Mouse (Mus musculus) hindbrain, embryonic 16.5 days (tissue): ENCODE measurements at regions not wholly inside any gene's neighbourhood (a gene's known extent, or its start where the extent isn't known, plus 50 kb on each side); places are given as distances from the start of the nearest gene placed in this dataset.

ENCODE experiments used
- ATAC-seq: fragments of 200-750 bp; cut with Nextera tagmentation; 2 replicates; pipeline ENCODE4 v1.8.0; 2017; ENCODE audit warnings: moderate TSS enrichment, moderate library complexity
- H3K27ac ChIP-seq: fragments of 300-500 bp; sonication (generic); 2 replicates; pipeline ENCODE4 v1.5.1; 2014; ENCODE audit warnings: low read depth, mild to moderate bottlenecking, control low read depth, low read length, moderate library complexity
- H3K27me3 ChIP-seq: fragments of 300-500 bp; sonication (generic); replicated peaks from 2 replicates; pipeline ENCODE4 v1.6.1; 2014; ENCODE audit warnings: low read length; ENCODE audit not compliant: control insufficient read depth, insufficient read depth
- H3K36me3 ChIP-seq: fragments of 300-500 bp; sonication (generic); 2 replicates; pipeline ENCODE4 v1.6.1; 2014; ENCODE audit warnings: mild to moderate bottlenecking, low read length, moderate library complexity, mixed read lengths; ENCODE audit not compliant: control insufficient read depth, insufficient read depth
- H3K4me1 ChIP-seq: fragments of 300-500 bp; sonication (generic); 2 replicates; pipeline ENCODE4 v1.6.1; 2014; ENCODE audit warnings: low read depth, low read length; ENCODE audit not compliant: control insufficient read depth, insufficient read depth
- H3K4me2 ChIP-seq: fragments of 300-500 bp; sonication (generic); 2 replicates; pipeline ENCODE4 v1.6.1; 2014; ENCODE audit warnings: mild to moderate bottlenecking, low read length, control low read depth, moderate library complexity
- H3K4me3 ChIP-seq: fragments of 300-500 bp; sonication (generic); 2 replicates; pipeline ENCODE4 v1.5.1; 2014; ENCODE audit warnings: mild to moderate bottlenecking, low read length, control low read depth, moderate library complexity
- H3K9ac ChIP-seq: fragments of 300-500 bp; sonication (generic); 2 replicates; pipeline ENCODE4 v1.6.1; 2014; ENCODE audit warnings: low read depth, mild to moderate bottlenecking, control low read depth, low read length, moderate library complexity
- H3K9me3 ChIP-seq: fragments of 300-500 bp; sonication (generic); 2 replicates; pipeline ENCODE4 v1.6.1; 2014; ENCODE audit warnings: mild to moderate bottlenecking, low read length, moderate library complexity; ENCODE audit not compliant: control insufficient read depth
- WGBS: fragments of 180-500 bp; shearing (Covaris S2); extraction: QIAGEN DNeasy Blood & Tissue Kit; methylation state at CpG from one replicate; pipeline ENCODE4 v1.1.7; 2014; 5-methylcytosine and 5-hydroxymethylcytosine counted together

DNA sequence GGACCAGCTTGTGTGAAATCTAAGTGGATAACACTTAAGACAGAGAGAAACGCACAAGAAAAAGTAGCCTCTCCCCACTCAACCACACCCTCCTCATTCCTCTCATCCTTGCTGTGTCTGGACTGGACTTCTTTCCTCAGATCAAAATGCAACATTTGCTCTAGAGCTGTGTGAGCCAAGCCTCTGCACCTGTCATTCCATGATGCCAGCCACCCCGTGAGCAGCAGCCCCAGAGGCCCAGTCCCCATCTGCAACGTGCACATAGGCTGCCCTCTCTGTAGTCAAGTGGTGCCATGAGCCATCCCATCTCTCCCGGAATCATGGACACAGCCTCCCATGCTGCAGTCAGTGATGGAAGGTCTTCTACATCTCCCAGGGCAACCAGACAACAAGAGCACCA is 55.1 kb upstream of the Gpc1 start:
- H3K4me3 ChIP-seq = no peak overlapping the region
- no peak overlapping the region for H3K9ac ChIP-seq
- H3K36me3 ChIP-seq = no peaks in the 10 kb centered on the region
- no peak overlapping the region for H3K4me2 ChIP-seq
- ATAC-seq = no peak
- no peaks in the 10 kb centered on the region for H3K27me3 ChIP-seq
- H3K27ac ChIP-seq = no peak overlapping the region
- H3K9me3 ChIP-seq = no peaks in the 10 kb centered on the region
- peaks cover 4% of the 10 kb centered on the region; the same call in 1 of the 2 replicates for H3K4me1 ChIP-seq
- WGBS = 73% methylated on average over 4 of the region's 4 CpGs

DNA sequence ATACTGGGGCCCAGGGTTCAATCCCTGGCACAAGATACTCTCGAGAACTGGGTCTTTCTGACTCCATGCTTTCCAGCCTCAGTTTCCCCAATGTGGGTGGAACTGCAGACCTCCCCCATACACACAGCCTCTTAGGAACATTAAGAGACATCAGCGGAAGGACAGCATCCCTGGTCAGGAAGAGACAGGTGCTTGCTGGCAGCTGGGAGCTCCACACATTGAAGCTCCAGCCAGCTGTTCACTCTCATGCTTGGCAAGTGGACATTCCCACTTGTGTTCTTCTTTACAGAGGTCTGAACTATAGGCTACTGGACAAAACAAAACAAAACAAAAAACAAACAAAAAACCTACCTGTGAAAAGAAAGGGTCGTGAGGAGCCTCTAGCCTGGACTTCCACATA is 55.5 kb upstream of the Gpc1 start:
- Histone ChIP-seq H3K27ac (no peak overlapping the region), H3K4me2 (no peak overlapping the region), H3K9me3 (no peaks in the 10 kb centered on the region), H3K4me1 (peaks cover 4% of the 10 kb centered on the region; the same call in 1 of the 2 replicates), H3K36me3 (no peaks in the 10 kb centered on the region), H3K9ac (no peak overlapping the region), H3K27me3 (no peaks in the 10 kb centered on the region), H3K4me3 (no peak overlapping the region)
- 87% methylated on average over 3 of the region's 3 CpGs for WGBS
- ATAC-seq = no peak

DNA sequence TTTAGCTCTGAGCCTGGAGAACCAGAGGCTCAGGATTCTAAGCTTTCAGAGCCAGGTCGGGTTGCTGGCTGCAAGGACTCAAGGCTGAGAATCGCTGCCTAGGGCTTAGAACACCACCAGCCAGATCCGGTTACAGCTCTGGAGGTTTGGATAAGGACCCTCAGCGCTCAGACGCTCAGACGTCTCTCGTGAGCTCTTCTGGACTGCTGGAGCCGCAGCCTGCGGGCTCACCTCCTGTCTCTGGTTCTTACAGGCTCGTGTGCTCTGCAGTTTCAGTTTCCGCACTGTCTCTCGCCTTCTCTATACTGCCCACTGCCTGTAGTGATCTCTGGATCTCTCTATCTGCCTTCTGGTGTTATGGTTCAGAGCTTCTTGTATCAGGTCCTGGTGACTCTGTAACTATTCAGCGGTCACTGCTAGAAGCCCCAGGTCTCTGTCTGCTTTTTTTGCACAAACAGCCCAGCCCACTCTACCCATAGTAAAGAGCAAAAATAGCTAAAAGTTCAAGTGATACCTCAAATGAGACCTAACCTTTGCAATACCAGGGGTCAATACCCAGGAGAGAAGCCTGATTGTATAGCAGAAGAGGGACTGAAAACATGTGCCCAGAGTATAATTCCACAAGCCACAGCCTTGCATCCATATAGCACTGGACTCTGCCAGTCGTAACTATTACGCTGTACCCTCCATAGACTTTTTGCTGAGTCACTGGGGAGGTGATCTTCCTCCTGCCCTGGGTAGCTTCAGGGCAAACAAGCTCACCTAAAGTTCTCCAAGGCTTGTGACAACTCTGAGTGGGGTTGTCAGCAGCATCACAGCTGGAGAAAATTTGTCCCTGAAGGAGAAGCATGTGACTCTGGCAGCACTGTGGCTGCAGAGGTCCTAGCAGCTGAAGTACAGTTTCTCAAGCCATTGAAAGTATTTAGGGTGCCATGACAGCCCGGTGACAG is 56.4 kb upstream of the Gpc1 start:
- ATAC-seq = no peak
- Histone ChIP-seq H3K27ac (no peak overlapping the region), H3K4me2 (peak overlapping the region; percentile 24; the same call in 1 of the 2 replicates), H3K4me1 (peaks cover 6% of the 10 kb centered on the region; the same call in 1 of the 2 replicates), H3K4me3 (no peak overlapping the region), H3K9me3 (no peaks in the 10 kb centered on the region), H3K27me3 (no peaks in the 10 kb centered on the region), H3K36me3 (no peaks in the 10 kb centered on the region), H3K9ac (no peak overlapping the region)
- WGBS = 55% methylated on average over 16 of the region's 16 CpGs

DNA sequence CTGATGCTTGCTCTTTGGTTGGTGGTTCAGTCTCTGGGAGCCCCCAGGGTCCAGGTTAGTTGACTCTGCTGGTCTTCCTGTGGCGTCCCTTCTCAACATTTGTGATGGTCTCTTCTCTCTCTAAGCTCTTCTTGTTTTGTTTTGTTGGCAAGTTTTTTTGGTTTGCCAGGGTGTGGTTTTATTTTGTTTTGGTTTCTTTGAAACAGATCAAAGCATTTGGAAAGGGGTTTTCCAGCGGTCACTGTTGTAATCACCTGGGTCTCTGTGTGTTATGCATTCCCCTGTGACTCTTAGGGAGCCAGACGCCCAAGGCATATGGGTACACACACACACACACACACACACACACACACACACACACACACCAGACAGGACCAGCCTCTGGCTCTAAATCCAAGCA is 57.4 kb upstream of the Gpc1 start:
- no peak overlapping the region for H3K4me2 ChIP-seq
- no peak overlapping the region for H3K4me3 ChIP-seq
- no peaks in the 10 kb centered on the region for H3K9me3 ChIP-seq
- no peak for ATAC-seq
- no peaks in the 10 kb centered on the region for H3K36me3 ChIP-seq
- WGBS = 84% methylated on average over 3 of the region's 3 CpGs
- H3K4me1 ChIP-seq = peaks cover 10% of the 10 kb centered on the region; the same call in 1 of the 2 replicates
- H3K9ac ChIP-seq = no peak overlapping the region
- no peak overlapping the region for H3K27ac ChIP-seq
- no peaks in the 10 kb centered on the region for H3K27me3 ChIP-seq

DNA sequence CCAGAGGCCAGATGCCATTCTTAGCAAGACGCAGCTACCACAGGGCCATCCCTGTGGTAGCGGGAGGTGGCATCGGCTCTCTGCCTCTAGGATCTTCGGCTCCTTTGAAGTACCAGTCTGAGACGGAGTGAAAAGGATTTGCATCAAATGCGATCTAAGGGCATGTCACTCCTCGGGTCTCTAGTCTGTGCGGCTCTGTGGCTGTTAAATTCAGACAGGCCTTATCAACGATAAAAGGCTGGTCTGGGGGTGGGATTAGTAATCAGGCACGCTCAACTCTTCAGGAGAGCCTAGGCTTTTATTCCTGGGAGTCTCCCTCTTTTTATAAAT is 58.7 kb upstream of the Gpc1 start:
- Histone ChIP-seq H3K9me3 (no peaks in the 10 kb centered on the region), H3K27me3 (no peaks in the 10 kb centered on the region), H3K36me3 (no peaks in the 10 kb centered on the region), H3K4me1 (peaks cover 10% of the 10 kb centered on the region; the same call in 1 of the 2 replicates), H3K9ac (no peak overlapping the region), H3K27ac (no peak overlapping the region), H3K4me2 (no peak overlapping the region), H3K4me3 (no peak overlapping the region)
- no peak for ATAC-seq
- WGBS = 62% methylated on average over 10 of the region's 10 CpGs

DNA sequence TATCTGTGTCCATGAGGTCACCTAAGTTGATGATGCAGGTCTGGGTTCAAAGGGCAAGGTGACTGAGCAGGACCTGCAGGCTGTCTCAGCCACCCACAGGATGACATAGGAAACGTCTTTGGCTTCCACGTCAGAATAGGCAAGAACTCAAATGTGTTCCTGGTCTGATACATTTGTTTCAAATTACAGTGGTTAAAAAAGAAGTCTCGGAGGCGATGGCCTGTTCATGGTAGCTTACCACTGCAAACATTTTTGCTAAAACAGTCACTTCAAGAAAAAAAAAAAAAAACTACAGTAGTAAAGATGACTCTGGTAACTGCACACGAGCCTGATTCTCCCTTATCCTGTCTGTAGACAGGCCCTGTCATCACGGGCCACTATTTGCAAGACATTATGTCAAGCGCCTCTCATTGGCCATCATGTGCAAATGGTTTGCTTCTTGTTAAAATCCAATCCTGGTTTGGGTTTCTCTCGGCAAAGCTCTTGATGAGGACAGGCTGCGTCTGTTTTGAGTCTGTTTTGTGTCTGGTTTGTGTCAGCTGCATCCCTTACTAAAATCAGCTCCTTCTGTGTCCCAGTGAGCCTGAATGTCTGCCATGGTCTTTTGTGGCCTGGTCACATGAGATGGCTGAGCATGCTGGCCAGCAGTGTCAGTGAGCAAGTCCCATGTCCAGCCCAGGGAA is 59.2 kb upstream of the Gpc1 start:
- Histone ChIP-seq H3K9me3 (no peaks in the 10 kb centered on the region), H3K4me2 (no peak overlapping the region), H3K27me3 (no peaks in the 10 kb centered on the region), H3K36me3 (no peaks in the 10 kb centered on the region), H3K4me3 (no peak overlapping the region), H3K9ac (no peak overlapping the region), H3K27ac (no peak overlapping the region), H3K4me1 (peaks cover 10% of the 10 kb centered on the region; the same call in 1 of the 2 replicates)
- ATAC-seq = no peak
- 81% methylated on average over 9 of the region's 9 CpGs for WGBS

DNA sequence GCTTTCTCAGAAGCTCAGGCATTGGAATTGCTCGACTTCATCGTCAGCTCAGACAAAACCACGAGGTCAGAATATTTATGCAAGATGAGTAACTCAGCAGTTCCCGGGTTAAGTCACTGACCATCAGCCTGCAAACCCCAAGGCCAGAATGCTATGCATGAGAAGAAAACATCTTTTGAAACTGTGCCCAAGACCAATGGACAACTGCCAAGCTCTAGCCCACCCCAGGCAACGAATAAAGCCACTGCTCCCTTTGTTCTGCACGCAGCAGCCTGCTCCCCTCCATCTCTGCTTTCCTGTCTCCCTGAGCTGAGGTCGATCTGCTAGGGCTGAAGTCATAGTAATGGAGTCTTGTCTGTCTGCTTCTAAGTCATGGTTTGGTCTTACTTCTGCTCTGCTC is 61.7 kb upstream of the Gpc1 start:
- H3K4me2 ChIP-seq = no peak overlapping the region
- no peaks in the 10 kb centered on the region for H3K27me3 ChIP-seq
- H3K27ac ChIP-seq = peak overlapping the region; percentile 26
- H3K9ac ChIP-seq = no peak overlapping the region; the same call in 1 of the 2 replicates
- H3K9me3 ChIP-seq = no peaks in the 10 kb centered on the region
- no peak overlapping the region for H3K4me3 ChIP-seq
- no peaks in the 10 kb centered on the region for H3K36me3 ChIP-seq
- H3K4me1 ChIP-seq = peaks cover 7% of the 10 kb centered on the region; the same call in 1 of the 2 replicates
- WGBS = 36% methylated on average over 7 of the region's 7 CpGs
- ATAC-seq = peak; percentile 77

DNA sequence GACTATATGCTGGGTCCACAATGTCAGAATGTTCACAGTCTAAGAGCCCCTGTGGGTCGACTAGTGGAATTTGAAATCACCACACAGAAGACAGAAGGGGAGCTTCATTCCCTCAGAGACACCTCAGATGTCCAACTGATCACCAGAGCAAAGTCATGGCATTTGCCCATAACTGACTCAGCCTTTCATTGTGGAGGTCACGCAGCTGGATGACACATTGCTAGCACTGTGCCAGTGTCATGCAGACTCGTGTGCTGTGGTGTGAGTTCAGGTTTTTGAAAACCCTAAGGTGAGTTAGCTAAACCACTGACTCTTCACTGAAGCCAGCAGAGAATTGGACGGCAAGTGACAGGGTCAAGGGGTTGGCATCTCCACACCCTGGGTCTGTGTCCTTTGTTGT is 62.3 kb upstream of the Gpc1 start:
- Histone ChIP-seq H3K27me3 (no peaks in the 10 kb centered on the region), H3K36me3 (no peaks in the 10 kb centered on the region), H3K27ac (no peak overlapping the region), H3K9ac (no peak overlapping the region), H3K9me3 (no peaks in the 10 kb centered on the region), H3K4me2 (no peak overlapping the region), H3K4me1 (peaks cover 6% of the 10 kb centered on the region; the same call in 1 of the 2 replicates), H3K4me3 (no peak overlapping the region)
- no peak for ATAC-seq
- WGBS = 66% methylated on average over 4 of the region's 4 CpGs

DNA sequence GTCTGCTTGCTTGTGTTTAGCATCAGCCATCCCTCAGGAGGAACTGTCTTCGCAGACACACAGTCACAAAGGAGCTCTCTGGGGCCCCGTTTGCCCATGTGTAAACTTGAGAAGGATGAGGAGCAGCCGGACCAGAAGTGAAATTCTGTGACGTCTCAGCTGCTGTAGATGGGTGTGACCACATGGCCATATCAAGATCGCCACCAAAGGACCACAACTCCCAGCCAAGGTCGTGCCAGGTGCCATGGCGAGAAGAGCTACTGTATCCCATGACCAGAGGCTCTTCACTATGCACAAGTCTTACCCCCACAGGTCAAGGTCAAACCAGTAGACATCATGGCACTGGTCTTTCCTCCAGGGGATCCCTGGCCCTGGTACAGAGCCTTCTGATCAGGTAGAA is 64.9 kb upstream of the Gpc1 start:
- H3K36me3 ChIP-seq = no peaks in the 10 kb centered on the region
- ATAC-seq = no peak
- no peak overlapping the region for H3K9ac ChIP-seq
- H3K9me3 ChIP-seq = no peaks in the 10 kb centered on the region
- 93% methylated on average over 7 of the region's 7 CpGs for WGBS
- H3K4me1 ChIP-seq = peaks cover 6% of the 10 kb centered on the region; the same call in 1 of the 2 replicates
- H3K27ac ChIP-seq = no peak overlapping the region
- no peak overlapping the region for H3K4me3 ChIP-seq
- H3K27me3 ChIP-seq = no peaks in the 10 kb centered on the region
- no peak overlapping the region for H3K4me2 ChIP-seq
